ENCODE assay signal across 8 mouse cellular contexts in the genomic region with DNA sequence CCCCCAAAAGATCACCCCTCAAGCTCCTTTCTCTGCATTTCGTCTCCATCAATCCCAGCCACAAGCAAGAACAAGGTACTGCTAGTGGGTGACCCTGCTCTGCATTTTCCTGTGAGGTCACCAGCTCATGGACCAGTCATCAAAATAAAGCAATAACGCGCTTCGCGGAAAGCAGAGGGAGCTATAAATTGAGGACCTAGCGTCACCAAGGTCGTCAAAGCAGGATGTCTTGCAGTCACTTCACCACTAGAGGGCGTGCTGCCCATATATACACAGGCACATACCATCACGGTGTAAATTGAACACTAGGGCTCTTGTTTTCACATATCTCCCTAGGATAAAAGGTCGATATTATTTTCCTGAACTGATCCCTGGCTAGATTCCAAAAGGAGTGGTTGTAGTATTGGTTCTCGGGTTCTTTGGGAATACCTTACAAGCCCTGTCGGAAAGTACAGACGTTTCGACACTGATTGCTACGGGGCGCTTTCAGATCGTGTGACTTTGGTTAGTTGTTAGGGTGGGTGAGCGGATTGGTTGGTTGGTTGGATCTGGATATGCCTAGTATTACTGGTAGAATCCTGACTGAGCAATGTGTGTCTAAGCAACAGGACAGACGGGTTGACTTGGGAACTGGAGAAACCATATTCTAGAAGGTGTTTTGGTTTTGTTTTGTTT.
DNase-seq lines count a peak whose midpoint lies in the region; ATAC-seq and TF ChIP-seq lines count a peak whose summit lies in the region.

No protein-coding gene starts in this region.

- peak; percentile 80 for DNase-seq in MEL-GATA-1-ER (ENCODE audit: extremely low read depth, low read depth)
- DNase-seq in forebrain, embryonic 14.5 days (ENCODE audit: low spot score): peak; percentile 82
- peak; percentile 66 to 70 for DNase-seq in layer of hippocampus, adult 2 months (ENCODE audit: low spot score in 2 of 2)
- peak; percentile 87 for DNase-seq in lung, embryonic 14.5 days
- peak; percentile 46 for DNase-seq in ovary, postnatal 14 days (ENCODE audit: low spot score)
- DNase-seq in thymus, postnatal 10 days (ENCODE audit: low spot score in 2 of 2): peak; percentile 29 to 69

- H3K27me3 ChIP-seq in forebrain, embryonic 14.5 days (replicated peaks; ENCODE audit: control insufficient read depth, insufficient read depth, low read length): no peaks in the 10 kb centered on the region
- H3K27me3 ChIP-seq in lung, embryonic 14.5 days (ENCODE audit: insufficient read depth, low read length): no peaks in the 10 kb centered on the region

- H3K4me3 ChIP-seq in forebrain, embryonic 14.5 days (ENCODE audit: low read depth, low read length): no peak overlapping the region
- H3K4me3 ChIP-seq in layer of hippocampus, adult 2 months: peak overlapping the region; percentile 26
- H3K4me3 ChIP-seq in lung, embryonic 14.5 days (ENCODE audit: low read depth, low read length): no peak overlapping the region

- no peak overlapping the region for H3K9ac ChIP-seq in forebrain, embryonic 14.5 days (ENCODE audit: low read length)
- H3K9ac ChIP-seq in lung, embryonic 14.5 days: no peak overlapping the region

- no peak overlapping the region for H3K27ac ChIP-seq in forebrain, embryonic 14.5 days (ENCODE audit: low read depth, low read length)
- H3K27ac ChIP-seq in layer of hippocampus, adult 2 months: no peak overlapping the region
- H3K27ac ChIP-seq in lung, embryonic 14.5 days (ENCODE audit: low read depth): no peak overlapping the region

- 0 out of 2 replicates have a peak, but pooled peaks have one; percentile 32 for ATAC-seq in cerebellum, adult (ENCODE audit: insufficient number of reproducible peaks, low FRiP score, low TSS enrichment)
- peak; percentile 77 for ATAC-seq in forebrain, embryonic 14.5 days
- ATAC-seq in hematopoietic stem cell, adult 5-6 weeks (replicated peaks in 1 of 2; ENCODE audit: insufficient read depth in 1 of 2, low FRiP score in 2 of 2, low TSS enrichment in 1 of 2, low read depth in 1 of 2, poor library complexity in 2 of 2, severe bottlenecking in 2 of 2): peak; percentile 87 to 90
- ATAC-seq in lung, embryonic 14.5 days (ENCODE audit: insufficient read depth): peak; percentile 75; the same call in 1 of the 2 replicates

- WGBS in forebrain, embryonic 14.5 days: 45% methylated on average over 19 of the region's 19 CpGs
- 49% methylated on average over 19 of the region's 19 CpGs for WGBS in lung, embryonic 14.5 days

- H3K9me3 ChIP-seq in forebrain, embryonic 14.5 days (replicated peaks; ENCODE audit: control insufficient read depth, low read length): no peaks in the 10 kb centered on the region
- H3K9me3 ChIP-seq in lung, embryonic 14.5 days (ENCODE audit: low read depth, low read length): no peaks in the 10 kb centered on the region

- H3K36me3 ChIP-seq in forebrain, embryonic 14.5 days (ENCODE audit: control insufficient read depth, insufficient read depth, low read length): peaks cover 13% of the 10 kb centered on the region; the same call in 1 of the 2 replicates
- peaks cover 4% of the 10 kb centered on the region; the same call in 1 of the 2 replicates for H3K36me3 ChIP-seq in lung, embryonic 14.5 days (ENCODE audit: insufficient read depth)

- H3K4me1 ChIP-seq in forebrain, embryonic 14.5 days (ENCODE audit: control insufficient read depth, insufficient read depth, low read length): no peaks in the 10 kb centered on the region
- H3K4me1 ChIP-seq in lung, embryonic 14.5 days (ENCODE audit: insufficient read depth): no peaks in the 10 kb centered on the region

- no peak overlapping the region for H3K4me2 ChIP-seq in forebrain, embryonic 14.5 days (ENCODE audit: low read length)
- H3K4me2 ChIP-seq in lung, embryonic 14.5 days: no peak overlapping the region

- TF ChIP-seq CTCF in layer of hippocampus, adult 2 months (conservative IDR thresholded peaks at IDR 0.05): peak; percentile 97
- TF ChIP-seq CTCF in lung, embryonic 14.5 days (IDR thresholded peaks at IDR 0.05; ENCODE audit: low read depth): peak; percentile 90

Comparison
In these comparisons a context has a peak if more than half of its experiments do, and no peak if none do; other contexts are left out.
1. ATAC-seq: peak in every context shown above with its lines; median percentile 88 in hematopoietic stem cell, adult 5-6 weeks; 77 in forebrain, embryonic 14.5 days; 75 in lung, embryonic 14.5 days; 32 in cerebellum, adult.